Mouse (Mus musculus) hindbrain, embryonic 14.5 days (tissue): ENCODE measurements at regions not wholly inside any gene's neighbourhood (a gene's known extent, or its start where the extent isn't known, plus 50 kb on each side); places are given as distances from the start of the nearest gene placed in this dataset.

Source experiments
- ATAC-seq: fragments of 200-750 bp; cut with Nextera tagmentation; 2 replicates; pipeline ENCODE4 v1.8.0; 2017; ENCODE audit warnings: moderate number of reproducible peaks, mild to moderate bottlenecking, moderate TSS enrichment, moderate library complexity; ENCODE audit not compliant: low FRiP score
- DNase-seq: peaks from one replicate; pipeline ENCODE4 v3.0.0-alpha.2; 2015; ENCODE audit warnings: low spot score
- H3K27ac ChIP-seq: fragments of 300-500 bp; sonication (generic); 2 replicates; pipeline ENCODE4 v1.5.1; 2014; ENCODE audit warnings: mild to moderate bottlenecking, moderate library complexity
- H3K27me3 ChIP-seq: fragments of 300-500 bp; sonication (generic); 2 replicates; pipeline ENCODE4 v1.6.1; 2014; ENCODE audit warnings: mild to moderate bottlenecking, low read length, mixed read lengths; ENCODE audit not compliant: control insufficient read depth, insufficient read depth
- H3K36me3 ChIP-seq: fragments of 300-500 bp; sonication (generic); replicated peaks from 2 replicates; pipeline ENCODE4 v1.6.1; 2014; ENCODE audit not compliant: control insufficient read depth, insufficient read depth
- H3K4me1 ChIP-seq: fragments of 300-500 bp; sonication (generic); replicated peaks from 2 replicates; pipeline ENCODE4 v1.6.1; 2014; ENCODE audit warnings: antibody characterized with exemption, low read length, mixed read lengths; ENCODE audit not compliant: control insufficient read depth, insufficient read depth
- H3K4me2 ChIP-seq: fragments of 300-500 bp; sonication (generic); replicated peaks from 2 replicates; pipeline ENCODE4 v1.6.1; 2014; ENCODE audit warnings: mild to moderate bottlenecking, moderate library complexity
- H3K4me3 ChIP-seq: fragments of 300-500 bp; sonication (generic); replicated peaks from 2 replicates; pipeline ENCODE4 v1.5.1; 2014; ENCODE audit warnings: mild to moderate bottlenecking, low read length
- H3K9ac ChIP-seq: fragments of 300-500 bp; sonication (generic); 2 replicates; pipeline ENCODE4 v1.6.1; 2014
- H3K9me3 ChIP-seq: fragments of 300-500 bp; sonication (generic); 2 replicates; pipeline ENCODE4 v1.6.1; 2016; ENCODE audit warnings: low read length; ENCODE audit not compliant: control insufficient read depth
- WGBS: fragments of 180-500 bp; shearing (Covaris S2); extraction: QIAGEN DNeasy Blood & Tissue Kit; methylation state at CpG from one replicate; pipeline ENCODE4 v1.1.7; 2014; 5-methylcytosine and 5-hydroxymethylcytosine counted together

DNA sequence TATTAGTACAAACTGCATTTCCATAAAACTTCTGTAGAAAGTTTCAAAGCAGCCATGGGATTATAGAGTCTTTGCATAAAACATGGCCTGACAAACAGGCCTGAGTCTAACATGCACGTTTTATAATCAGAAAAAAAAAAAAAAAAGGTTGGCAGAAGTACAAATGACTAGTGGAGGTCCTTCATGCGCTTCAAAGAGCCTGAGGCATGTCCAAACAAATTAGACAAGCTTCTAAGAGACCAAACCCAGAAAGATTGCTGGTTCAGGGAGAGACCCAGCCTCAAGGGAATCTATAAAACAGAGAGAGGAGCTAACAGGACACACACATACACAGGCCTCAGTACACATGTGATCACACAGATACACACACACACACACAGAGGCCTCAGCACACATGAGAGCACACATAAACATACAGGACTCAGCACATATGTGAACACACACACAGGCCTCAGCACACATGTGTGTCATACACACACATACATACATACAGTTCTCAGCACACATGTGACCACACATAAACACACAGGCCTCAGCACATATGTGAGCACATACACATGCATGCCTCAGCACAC, 57.0 kb upstream of the Gnaq start:
- H3K9me3 ChIP-seq = 0 out of 2 replicates have a peak, but pooled peaks cover 4% of the 10 kb centered on the region
- ATAC-seq = 0 out of 2 replicates have a peak, but pooled peaks have one; percentile 14
- H3K4me1 ChIP-seq = no peaks in the 10 kb centered on the region
- H3K9ac ChIP-seq = no peak overlapping the region
- H3K27me3 ChIP-seq = no peaks in the 10 kb centered on the region
- no peak overlapping the region for H3K4me3 ChIP-seq
- no peak overlapping the region for H3K27ac ChIP-seq
- no peak for DNase-seq
- 29% methylated on average over 2 of the region's 2 CpGs for WGBS
- H3K36me3 ChIP-seq = no peaks in the 10 kb centered on the region
- H3K4me2 ChIP-seq = no peak overlapping the region

DNA sequence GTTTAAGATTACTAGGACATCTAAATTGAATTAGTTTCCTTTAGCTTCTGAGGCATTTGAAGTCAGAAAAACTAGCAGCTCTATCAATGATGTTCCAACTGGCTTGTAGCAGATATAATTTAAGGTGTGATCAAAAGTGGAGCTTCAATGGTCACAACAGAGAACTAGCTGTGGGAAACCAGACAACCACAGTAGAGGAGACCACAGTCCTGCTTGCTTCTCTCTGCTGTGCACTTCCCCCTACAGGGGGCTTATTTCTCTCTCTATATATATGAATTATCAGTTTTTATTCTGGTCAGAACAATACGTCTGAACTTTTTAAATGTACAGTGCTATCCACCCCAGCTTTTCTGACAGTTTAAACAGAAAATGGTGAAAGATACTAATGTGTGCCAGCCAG, 57.6 kb upstream of the Gnaq start:
- no peak overlapping the region for H3K4me2 ChIP-seq
- no peaks in the 10 kb centered on the region for H3K36me3 ChIP-seq
- H3K4me1 ChIP-seq = no peaks in the 10 kb centered on the region
- 0 out of 2 replicates have a peak, but pooled peaks cover 4% of the 10 kb centered on the region for H3K9me3 ChIP-seq
- H3K27ac ChIP-seq = no peak overlapping the region
- ATAC-seq (no peak), DNase-seq (no peak)
- no peak overlapping the region for H3K4me3 ChIP-seq
- 92% methylated on average over 1 of the region's 1 CpGs for WGBS
- H3K27me3 ChIP-seq = no peaks in the 10 kb centered on the region
- no peak overlapping the region for H3K9ac ChIP-seq

GRCm38 (mm10) chr19:16067314-16067713, 65.3 kb upstream of the Gnaq start:
- WGBS = 82% methylated on average over 6 of the region's 6 CpGs

GRCm38 (mm10) chr19:16064911-16065310, 67.7 kb upstream of the Gnaq start:
- no peaks in the 10 kb centered on the region for H3K36me3 ChIP-seq
- no peak for DNase-seq
- 94% methylated on average over 3 of the region's 3 CpGs for WGBS

More at GRCm38 (mm10) chr19:16067314-16067713, 65.3 kb upstream of the Gnaq start:
- Histone ChIP-seq H3K4me3 (no peak overlapping the region), H3K4me1 (0 out of 2 replicates have a peak, but pooled peaks cover 3% of the 10 kb centered on the region), H3K9ac (no peak overlapping the region), H3K36me3 (no peaks in the 10 kb centered on the region), H3K27me3 (no peaks in the 10 kb centered on the region), H3K4me2 (no peak overlapping the region), H3K27ac (no peak overlapping the region), H3K9me3 (0 out of 2 replicates have a peak, but pooled peaks cover 4% of the 10 kb centered on the region)
- ATAC-seq (no peak), DNase-seq (no peak)

DNA sequence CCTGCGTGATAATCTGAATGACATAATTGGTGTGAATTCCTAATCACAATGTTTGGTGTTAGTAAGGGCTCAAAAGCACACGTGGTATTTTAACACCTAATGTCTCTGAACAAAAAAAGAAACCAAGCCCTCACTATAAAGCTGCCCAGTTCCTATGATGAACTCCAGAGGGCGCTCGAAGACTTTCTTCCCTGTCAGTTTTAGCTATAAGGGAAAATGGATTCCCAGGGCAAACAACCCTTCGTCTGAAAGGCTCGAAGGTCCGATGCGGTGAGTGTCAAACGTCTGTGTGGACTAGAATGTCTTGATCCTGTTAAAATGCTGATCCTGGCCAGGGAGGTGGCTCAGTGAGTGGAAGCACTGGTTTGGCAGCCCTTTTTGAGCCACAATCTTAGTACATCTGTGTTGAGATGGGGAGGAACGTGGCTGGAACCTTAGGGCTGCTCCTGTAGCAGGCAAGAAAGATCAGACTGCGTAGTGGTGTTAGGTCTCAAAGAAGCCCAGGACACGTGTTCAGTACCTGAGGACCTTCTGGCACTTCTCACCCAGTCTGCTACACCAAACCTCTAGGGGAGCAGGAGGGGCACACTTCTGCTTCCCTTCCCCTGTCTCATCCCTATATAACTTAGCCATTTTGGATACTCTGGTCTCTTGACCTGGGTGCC, 68.6 kb upstream of the Gnaq start:
- ATAC-seq = peak; percentile 64; the same call in 1 of the 2 replicates

More at GRCm38 (mm10) chr19:16064911-16065310, 67.7 kb upstream of the Gnaq start:
- Histone ChIP-seq H3K4me1 (0 out of 2 replicates have a peak, but pooled peaks cover 3% of the 10 kb centered on the region), H3K4me3 (no peak overlapping the region), H3K27ac (no peak overlapping the region), H3K9me3 (no peaks in the 10 kb centered on the region), H3K9ac (no peak overlapping the region), H3K4me2 (no peak overlapping the region), H3K27me3 (no peaks in the 10 kb centered on the region)
- ATAC-seq = no peak

GRCm38 (mm10) chr19:16063533-16063915, 69.1 kb upstream of the Gnaq start:
- no peak overlapping the region for H3K27ac ChIP-seq
- H3K4me2 ChIP-seq = peak overlapping the region; percentile 52; the same call in 1 of the 2 replicates
- no peak overlapping the region for H3K4me3 ChIP-seq
- no peak; the same call in 1 of the 2 replicates for ATAC-seq
- no peak overlapping the region for H3K9ac ChIP-seq
- DNase-seq = no peak
- WGBS = 56% methylated on average over 8 of the region's 8 CpGs
- no peaks in the 10 kb centered on the region for H3K27me3 ChIP-seq
- no peaks in the 10 kb centered on the region for H3K36me3 ChIP-seq
- 0 out of 2 replicates have a peak, but pooled peaks cover 3% of the 10 kb centered on the region for H3K4me1 ChIP-seq
- no peaks in the 10 kb centered on the region for H3K9me3 ChIP-seq

More for the DNA sequence above, 68.6 kb upstream of the Gnaq start:
- Histone ChIP-seq H3K36me3 (no peaks in the 10 kb centered on the region), H3K4me2 (peak overlapping the region; percentile 52), H3K27ac (no peak overlapping the region), H3K4me1 (0 out of 2 replicates have a peak, but pooled peaks cover 3% of the 10 kb centered on the region), H3K9ac (peak overlapping the region; percentile 52), H3K4me3 (peak overlapping the region; percentile 16; the same call in 1 of the 2 replicates), H3K27me3 (no peaks in the 10 kb centered on the region), H3K9me3 (no peaks in the 10 kb centered on the region)
- WGBS = 16% methylated on average over 12 of the region's 12 CpGs
- peak; percentile 89 for DNase-seq

DNA sequence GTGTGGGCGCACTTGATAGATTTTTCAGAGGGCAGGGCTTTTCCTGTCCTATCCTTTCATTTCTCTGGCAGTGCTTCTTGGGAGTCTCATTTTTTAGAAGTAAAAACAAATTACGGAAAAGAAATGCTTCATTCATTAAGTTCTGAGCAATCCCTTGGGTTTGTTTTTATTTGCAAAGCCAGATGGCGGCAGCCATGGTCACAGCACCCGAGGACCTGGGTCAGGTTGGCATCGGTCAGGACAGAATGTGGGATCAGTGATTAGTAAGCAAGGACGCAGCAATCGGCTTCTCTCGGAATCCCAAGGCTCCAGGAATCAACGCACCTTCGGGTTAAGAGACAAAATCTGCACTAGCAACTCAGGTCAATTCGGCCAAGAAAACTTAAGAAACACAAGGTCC, 70.8 kb upstream of the Gnaq start:
- H3K4me2 ChIP-seq = no peak overlapping the region
- H3K4me1 ChIP-seq = 0 out of 2 replicates have a peak, but pooled peaks cover 3% of the 10 kb centered on the region
- WGBS = 84% methylated on average over 11 of the region's 11 CpGs
- no peaks in the 10 kb centered on the region for H3K9me3 ChIP-seq
- ATAC-seq = no peak
- DNase-seq = no peak
- H3K27ac ChIP-seq = no peak overlapping the region
- no peak overlapping the region for H3K9ac ChIP-seq
- H3K4me3 ChIP-seq = no peak overlapping the region
- H3K27me3 ChIP-seq = no peaks in the 10 kb centered on the region
- H3K36me3 ChIP-seq = no peaks in the 10 kb centered on the region

- no peaks in the 10 kb centered on the region for H3K36me3 ChIP-seq
- H3K27ac ChIP-seq = no peak overlapping the region
- no peaks in the 10 kb centered on the region for H3K27me3 ChIP-seq
- ATAC-seq (no peak), DNase-seq (no peak)
- 0 out of 2 replicates have a peak, but pooled peaks cover under 1% of the 10 kb centered on the region for H3K4me1 ChIP-seq
- no peak overlapping the region for H3K9ac ChIP-seq
- no peaks in the 10 kb centered on the region for H3K9me3 ChIP-seq
- 89% methylated on average over 4 of the region's 4 CpGs for WGBS
- no peak overlapping the region for H3K4me2 ChIP-seq
- no peak overlapping the region for H3K4me3 ChIP-seq
Observed at GRCm38 (mm10) chr19:16059026-16059425, 73.6 kb upstream of the Gnaq start.

GRCm38 (mm10) chr19:16050220-16051055, 65.6 kb upstream of the Cep78 start:
- no peaks in the 10 kb centered on the region for H3K27me3 ChIP-seq
- DNase-seq = peak; percentile 45
- WGBS = 3% methylated on average over 18 of the region's 18 CpGs
- H3K36me3 ChIP-seq = no peaks in the 10 kb centered on the region
- peak; percentile 90 for ATAC-seq
- H3K9ac ChIP-seq = peak overlapping the region; percentile 35; the same call in 1 of the 2 replicates
- peak overlapping the region; percentile 73 for H3K27ac ChIP-seq
- H3K4me1 ChIP-seq = peaks cover 4% of the 10 kb centered on the region; the same call in 1 of the 2 replicates
- peak overlapping the region; percentile 63 for H3K4me2 ChIP-seq
- peak overlapping the region; percentile 24 for H3K4me3 ChIP-seq
- H3K9me3 ChIP-seq = no peaks in the 10 kb centered on the region
